Mouse (Mus musculus) adrenal gland (tissue): ENCODE results near the gene Gpx1.
"Not testable (repeated sequence)": the region's sequence is repeated elsewhere in the genome, so short reads cannot be mapped to it uniquely, and the experiment has no call there.

Experiments
- intact Hi-C: fragments of 180-260 bp; cut with DNase I; formaldehyde crosslinking; loops from one replicate; pipeline ENCODE4 v1.15.1; 2025
- long read RNA-seq, 2 experiments: library from polyadenylated mRNA; unstranded; transcript quantifications; one replicate each; pipeline ENCODE4 v2.0.0; 2020; ENCODE audit warnings: borderline replicate concordance in 1 of 2; ENCODE audit not compliant: insufficient replicate concordance in 1 of 2

Gpx1 gene
- long read RNA-seq, experiment 1, transcript Gpx1-201 (2 exons, 1,072 nt) = major isoform, 224 of 230 reads
- long read RNA-seq, experiment 1, partial matches to known transcripts = 0 of 230 reads
- long read RNA-seq, experiment 1, other reads (novel, unspliced or antisense) = 6 of 230 reads
- long read RNA-seq, experiment 2, transcript Gpx1-201 (2 exons, 1,072 nt) = major isoform, 152 of 157 reads
- long read RNA-seq, experiment 2, partial matches to known transcripts = 0 of 157 reads
- long read RNA-seq, experiment 2, other reads (novel, unspliced or antisense) = 3 of 157 reads

DNA sequence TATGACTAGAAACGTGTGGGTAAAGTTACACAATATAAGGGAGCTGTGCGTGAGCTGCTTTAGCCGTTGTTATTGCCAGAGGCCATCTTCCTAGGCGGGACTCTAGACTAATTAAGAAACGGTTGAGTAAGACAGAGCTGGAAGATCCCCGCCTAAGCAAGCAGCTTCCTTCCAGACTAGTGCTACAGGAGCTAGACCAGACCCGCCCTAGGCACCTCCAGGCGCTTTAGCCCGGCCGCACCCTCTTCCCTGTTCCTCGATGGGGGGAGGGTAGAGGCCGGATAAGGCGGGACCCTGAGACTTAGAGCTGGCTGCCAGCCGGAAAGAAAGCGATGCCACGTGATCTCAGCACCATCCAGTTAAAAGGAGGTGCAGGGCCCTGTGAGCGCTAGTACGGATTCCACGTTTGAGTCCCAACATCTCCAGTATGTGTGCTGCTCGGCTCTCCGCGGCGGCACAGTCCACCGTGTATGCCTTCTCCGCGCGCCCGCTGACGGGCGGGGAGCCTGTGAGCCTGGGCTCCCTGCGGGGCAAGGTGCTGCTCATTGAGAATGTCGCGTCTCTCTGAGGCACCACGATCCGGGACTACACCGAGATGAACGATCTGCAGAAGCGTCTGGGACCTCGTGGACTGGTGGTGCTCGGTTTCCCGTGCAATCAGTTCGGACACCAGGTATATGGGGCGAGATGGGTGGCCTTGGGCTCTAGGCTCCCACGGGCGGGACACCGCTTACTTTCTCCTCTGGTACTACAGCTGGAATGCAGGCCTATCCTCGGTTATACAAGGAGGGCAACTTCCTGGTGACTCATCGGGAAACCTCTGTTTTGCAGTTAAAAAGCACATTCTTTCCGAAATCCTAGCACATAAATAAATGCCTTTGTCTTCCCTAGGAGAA is at the start of gene Gpx1:
Gpx1 (plus strand) TSS at position 18 of the 896 bp plus-strand sequence.
- intact Hi-C loops = no loop called here

DNA sequence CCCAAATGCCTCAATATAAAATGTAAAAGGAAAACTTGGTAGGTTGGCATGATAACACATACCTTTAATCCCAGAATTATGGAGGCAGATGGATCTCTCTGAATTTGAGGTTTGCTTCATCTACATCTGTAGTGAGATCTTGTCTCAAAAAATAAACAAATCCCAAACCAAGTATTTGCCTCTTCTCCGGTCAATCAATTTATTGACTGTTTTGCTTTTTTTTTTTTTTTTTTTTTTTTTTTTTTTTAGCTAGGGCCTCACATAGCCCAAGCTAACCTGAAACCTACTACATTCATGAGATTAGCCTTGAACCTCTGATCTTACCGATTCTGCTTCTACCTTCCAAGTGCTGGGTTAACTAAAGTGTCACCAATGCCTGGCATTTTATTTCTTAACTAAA is 49.4 kb upstream of the Gpx1 start:
- intact Hi-C loops = no loop called here

DNA sequence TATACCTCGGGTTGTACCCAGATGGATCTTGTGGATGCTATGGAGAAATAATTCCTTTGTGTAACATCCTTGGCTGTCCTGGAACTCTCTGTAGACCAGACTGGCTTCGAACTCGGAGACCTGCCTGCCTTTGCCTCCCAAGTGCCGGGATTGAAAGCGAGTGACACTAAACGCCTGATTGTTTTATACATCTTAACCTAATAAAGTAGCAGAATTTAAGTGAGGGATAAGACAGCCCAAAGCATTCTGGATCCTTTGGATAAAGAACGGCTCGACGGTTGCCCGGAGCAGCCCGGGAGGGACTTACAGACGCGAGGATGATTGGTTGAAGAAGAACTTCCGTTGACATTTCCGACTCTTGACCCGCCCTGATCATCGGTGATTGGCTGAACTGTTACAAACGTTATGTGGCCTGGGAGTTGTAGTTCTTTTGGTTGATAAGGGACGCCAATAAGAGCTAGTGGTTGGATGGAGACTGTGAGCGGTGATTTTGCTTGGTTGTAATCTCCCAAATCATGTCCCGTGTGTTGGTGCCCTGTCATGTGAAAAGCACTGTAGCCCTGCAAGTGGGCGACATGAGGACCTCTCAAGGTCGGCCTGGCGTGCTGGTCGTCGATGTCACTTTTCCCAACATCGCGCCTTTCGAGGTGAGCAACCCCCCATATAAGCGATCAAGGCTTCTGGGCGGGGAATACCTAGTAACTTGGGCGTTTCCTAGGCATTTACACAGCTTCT is 48.5 kb upstream of the Gpx1 start, which contains the start of gene Nicn1:
Nicn1 (plus strand) TSS at position 414 of the 735 bp plus-strand sequence.
- intact Hi-C loops = no loop called here

DNA sequence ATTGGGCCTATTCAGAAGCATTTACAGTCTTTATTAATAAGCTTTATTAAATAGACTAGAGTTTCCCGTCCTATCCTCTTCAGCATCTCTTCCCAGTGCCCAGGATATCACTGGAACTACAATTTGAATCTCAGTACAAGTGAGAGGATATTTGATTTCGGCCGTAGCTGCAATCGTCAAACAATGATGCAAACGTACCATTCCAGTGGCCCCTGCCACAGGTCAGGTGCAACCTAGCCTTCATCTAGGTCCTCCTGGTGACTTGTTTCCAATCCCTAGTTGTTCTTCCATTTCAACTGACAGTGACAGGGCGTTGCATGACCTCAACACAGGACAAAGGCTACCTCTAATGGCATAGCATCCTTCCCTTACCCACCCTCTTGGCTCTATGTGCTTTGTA is 47.9 kb upstream of the Gpx1 start:
- intact Hi-C loops = no loop called here

DNA sequence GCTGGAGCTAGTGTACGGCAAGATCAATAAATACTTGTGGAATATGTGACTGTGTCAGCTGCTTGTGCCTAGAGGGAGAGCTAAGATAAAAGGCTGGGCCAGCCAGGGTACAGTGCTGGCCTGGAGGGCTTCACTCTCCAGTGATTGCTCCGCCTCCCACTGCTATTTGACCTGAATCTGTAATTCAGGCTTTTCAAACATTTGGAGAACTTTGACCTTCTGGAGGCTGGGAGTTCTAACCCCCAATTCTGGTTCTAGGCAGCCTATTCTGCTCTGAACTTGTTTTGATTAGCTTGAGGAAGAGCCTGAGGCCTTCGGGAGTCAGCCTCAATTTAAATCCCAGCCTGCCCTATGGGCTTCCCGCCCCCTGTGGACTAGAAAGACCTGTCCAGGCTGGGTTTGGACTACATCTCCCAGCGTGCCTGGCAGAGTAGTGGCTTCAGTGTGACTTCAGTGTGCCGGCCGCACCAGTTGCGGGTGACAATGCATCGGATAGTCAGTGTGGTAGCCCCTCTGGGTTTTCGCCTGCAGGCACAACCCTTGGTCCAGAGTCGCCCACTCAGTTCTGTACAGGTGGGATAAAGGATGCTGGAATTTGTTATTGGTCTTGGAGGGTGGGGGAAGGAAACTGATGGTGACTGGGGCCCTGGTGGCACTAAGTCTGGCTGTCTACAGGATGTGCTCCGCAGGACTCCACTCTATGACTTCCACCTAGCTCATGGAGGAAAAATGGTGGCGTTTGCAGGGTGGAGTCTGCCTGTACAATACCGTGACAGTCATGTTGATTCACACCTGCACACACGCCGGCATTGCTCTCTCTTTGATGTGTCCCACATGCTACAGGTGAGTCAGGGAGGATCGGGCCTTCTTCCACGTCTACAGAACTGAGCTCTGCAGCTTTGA is 42.0 kb upstream of the Gpx1 start, which contains the start of gene Amt:
Amt (plus strand) TSS at position 401 of the 903 bp plus-strand sequence.
- intact Hi-C loops = no loop called here

DNA sequence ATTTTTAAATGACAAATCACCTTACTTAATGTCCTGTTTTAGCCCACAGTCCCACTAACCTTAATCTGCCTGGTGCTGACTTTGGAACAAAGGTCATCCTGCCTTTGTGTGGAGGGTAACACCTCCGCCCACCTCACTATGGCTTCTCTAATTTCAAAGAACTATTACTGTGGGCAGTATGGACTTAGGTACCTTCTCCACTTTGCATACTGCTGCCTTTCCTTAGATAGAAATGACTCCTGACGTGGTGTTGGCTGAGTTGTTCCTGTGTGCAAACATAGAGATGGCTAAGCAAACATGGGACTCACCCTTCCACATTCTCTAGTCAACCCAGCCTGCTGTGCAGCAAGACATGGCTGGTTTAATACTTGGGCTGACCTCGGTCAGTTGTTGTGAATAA is 36.9 kb upstream of the Gpx1 start:
- intact Hi-C loops = no loop called here

DNA sequence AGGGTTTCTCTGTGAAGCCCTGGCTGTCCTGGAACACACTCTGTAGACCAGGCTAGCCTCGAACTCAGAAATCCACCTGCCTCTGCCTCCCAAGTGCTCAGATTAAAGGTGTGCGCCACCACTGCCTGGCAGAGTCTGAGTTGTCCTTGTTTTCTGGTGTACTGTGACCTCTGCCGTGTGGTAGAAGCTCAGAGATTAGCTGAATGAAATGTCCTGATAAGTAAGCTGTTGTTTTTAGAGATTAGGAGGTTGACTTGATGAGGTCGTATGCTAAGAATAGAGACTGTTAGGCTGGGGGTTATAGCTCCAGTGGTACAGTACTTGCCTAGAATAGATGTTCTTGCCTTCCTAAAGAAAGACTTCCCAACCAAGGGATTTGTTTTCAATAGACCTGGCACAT is 34.0 kb upstream of the Gpx1 start:
- intact Hi-C loops = loop anchor here (5.0 kb wide), 1 partner anchor 38 kb away; no protein-coding TSS in a partner anchor

DNA sequence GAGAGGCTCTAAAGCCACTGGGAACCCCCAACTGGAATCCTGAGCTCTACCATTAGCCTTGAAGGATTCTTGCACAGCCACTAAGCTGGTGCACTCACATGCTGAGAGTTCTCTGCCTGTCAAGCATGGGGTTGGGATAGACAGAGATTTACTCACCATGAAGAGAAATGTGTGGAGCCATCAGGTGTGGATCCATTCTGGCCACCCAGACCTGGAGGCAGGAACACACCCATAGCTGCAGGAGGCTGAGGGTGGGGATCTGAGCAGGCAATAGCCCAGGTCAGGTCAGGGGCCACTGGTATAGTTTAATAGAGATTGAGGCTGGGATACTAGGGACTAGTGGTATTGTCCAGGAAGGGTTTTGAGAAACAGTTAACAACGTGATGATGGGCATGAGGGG is 33.5 kb upstream of the Gpx1 start:
- intact Hi-C loops = loop anchor here (5.0 kb wide), 1 partner anchor 37 kb away; no protein-coding TSS in a partner anchor

DNA sequence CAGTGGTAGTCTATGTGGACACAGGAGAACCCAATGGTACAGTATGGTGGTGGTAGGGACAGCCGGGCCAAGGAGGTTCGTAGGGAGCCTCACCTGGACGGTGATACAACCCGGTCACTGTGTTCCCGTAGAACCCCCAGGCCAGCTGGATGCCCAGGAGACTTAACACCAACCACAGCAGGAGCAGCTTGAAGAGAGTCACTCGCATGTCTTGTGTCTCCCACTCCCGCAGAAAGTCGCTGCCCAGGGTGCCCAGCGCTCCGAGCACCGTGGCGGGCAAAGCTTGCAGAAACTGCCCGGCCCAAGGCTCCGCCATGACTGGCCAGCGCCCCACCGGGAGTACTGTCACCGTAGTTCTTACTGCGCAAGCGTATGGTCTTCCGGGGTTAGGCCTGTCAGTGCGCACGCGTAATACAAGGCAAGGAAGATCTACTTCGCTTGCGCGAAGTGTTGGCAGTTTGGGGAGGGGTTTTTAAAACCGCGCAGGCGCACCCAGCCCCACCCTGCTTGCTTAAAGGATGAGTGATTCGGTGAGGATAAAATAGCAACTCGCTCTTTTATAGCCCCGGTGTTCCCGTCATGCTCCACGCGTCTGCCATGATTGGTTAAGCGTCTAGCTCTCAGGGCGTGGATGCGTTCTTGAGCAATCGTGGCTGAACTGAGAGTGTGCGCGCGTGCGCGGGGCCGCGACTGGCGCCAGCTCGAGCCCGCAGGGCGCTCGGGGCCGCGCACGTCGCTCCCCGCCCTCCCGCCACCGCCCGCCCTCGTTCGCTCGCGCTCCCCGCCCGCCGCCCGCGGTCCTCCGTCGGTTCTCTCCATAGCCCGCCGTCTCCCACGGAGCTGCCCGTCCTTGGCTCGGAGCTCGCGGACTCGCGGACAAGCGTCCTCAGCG is 32.8 kb upstream of the Gpx1 start, which contains the start of the genes Rhoa and Tcta:
Rhoa (plus strand) TSS at position 501 of the 892 bp plus-strand sequence.
Tcta (minus strand) TSS at position 532 of the 892 bp plus-strand sequence.
- intact Hi-C loops = loop anchor here (5.0 kb wide), 1 partner anchor 36 kb away; no protein-coding TSS in a partner anchor

DNA sequence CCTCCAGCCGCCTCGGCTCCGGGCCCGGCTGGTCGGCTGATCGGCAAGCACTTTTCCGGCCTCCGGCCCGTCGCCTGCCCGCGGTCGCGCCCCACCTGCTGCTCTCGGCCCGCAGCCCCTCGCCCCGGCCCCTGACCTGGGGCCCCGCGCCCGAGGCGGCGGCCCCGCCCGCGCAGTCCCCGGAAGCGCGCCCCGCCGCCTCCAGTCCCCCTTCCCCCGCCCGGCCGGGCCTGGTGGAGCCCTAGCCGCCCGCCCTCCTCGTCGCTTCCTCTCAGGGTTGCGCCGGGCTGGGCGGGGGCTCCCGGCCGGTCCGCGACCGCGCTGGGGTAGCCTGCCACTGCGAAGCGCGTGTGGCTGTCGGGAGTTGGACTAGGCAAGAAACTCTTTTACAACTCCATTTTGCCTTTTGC is 32.1 kb upstream of the Gpx1 start:
- intact Hi-C loops = loop anchor here (5.0 kb wide), 1 partner anchor 36 kb away; no protein-coding TSS in a partner anchor

DNA sequence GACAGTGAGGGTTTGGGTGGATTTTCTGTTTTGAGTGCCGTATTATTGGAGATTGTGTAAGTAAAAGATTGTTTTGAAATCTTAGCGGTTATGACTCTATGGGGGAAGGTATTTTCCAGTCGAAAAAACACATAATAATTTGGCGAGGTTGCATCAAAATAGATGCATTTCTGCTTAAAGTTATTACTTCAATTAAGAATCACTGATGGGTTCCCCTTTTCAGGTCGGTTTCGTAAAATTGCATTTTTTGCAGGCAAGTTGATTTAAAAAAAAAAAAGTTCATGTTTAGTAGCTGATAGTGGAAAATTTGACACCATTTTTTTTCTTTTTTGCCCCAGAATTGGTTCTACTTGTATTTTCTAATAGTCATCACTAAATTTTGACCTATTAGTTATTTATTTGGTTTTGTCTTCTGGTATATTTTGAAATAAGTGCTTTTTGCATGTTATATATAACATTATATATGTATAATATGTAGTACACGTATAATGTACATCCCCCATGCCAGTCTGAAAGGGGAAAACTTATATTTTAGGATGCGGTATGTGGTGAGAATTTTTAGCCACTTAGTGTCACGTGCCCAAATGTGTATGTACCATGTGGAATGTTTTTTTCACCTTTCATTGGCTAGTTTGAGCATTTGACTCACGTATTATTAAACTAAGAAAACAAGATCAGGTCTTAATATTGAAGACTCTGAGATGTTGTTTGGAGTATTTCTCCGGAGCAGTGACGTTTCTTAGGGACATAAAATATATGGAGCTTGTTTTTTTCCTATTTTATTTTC is 31.5 kb upstream of the Gpx1 start:
- intact Hi-C loops = loop anchor here (5.0 kb wide), 1 partner anchor 35 kb away; no protein-coding TSS in a partner anchor

DNA sequence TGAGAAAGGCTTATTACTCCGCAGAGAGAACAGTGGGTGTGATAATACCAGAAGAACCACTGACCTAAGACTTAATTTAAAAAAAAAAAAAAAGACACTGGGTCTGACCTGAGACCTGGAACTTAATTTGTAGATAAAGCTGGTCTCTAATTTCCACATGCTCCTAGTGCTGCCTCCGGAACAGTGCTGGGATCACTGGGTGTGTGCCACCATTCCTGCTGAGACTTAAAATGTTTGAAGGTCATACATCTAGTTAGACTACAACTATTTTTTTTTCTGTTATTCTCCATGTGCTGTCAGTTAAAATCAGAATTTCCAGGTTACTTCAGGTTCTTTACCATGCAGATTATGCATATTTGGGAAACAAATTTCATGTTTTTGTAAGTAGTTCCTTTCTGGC is 30.6 kb upstream of the Gpx1 start:
- intact Hi-C loops = loop anchor here (5.0 kb wide), 1 partner anchor 34 kb away; no protein-coding TSS in a partner anchor

DNA sequence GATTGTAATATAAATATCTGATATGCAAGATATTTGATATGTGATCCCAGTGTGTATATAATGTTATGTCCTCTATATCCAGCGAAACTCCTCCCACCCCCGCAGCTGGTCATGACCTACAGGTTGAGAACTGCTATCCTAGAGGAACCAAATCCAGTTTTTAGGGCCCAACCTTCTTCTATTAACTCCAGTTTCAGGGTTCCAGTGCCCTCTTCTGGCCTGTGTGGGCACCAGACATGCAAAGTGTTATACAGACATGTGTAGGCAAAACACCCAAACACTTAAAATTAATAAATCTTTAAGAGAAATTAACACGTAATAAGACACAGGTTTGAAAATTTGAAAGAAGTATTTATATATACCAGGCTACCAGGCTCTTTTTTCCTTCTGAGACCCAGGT is 21.1 kb upstream of the Gpx1 start:
- intact Hi-C loops = no loop called here

DNA sequence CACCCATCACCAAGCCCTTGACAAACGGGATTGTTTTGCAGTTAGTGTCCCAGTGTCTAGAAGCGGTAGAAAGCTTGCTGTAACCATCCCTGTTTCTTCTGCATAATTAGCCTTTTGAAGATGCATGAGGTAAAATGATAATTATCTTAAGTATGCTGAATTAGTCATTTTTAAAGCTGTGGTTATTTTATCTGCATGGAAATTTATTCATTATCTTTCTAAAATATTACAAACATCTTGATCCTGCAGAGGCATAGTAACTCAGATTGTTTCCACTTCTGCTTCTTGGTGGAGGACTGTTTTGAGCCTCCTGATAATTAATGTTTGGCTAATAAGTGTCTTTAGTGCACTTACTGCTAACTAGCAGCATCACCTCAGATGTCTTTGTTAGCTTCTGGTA is 20.2 kb upstream of the Gpx1 start:
- intact Hi-C loops = no loop called here

DNA sequence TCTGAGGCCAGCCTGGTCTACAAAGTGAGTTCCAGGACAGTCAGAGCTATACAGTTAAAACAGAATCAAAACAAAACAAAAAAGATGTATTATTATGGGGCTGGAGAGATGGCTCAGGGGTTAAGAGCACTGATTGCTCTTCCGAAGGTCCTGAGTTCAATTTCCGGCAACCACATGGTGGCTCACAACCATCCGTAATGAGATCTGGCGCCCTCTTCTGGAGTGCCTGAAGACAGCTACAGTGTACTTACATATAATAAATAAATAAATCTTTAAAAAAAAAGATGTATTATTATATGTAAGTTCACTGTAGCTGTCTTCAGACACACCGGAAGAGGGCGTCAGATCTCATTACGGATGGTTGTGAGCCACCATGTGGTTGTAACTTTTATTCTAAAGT is 16.6 kb upstream of the Gpx1 start:
- intact Hi-C loops = not testable (repeated sequence)

DNA sequence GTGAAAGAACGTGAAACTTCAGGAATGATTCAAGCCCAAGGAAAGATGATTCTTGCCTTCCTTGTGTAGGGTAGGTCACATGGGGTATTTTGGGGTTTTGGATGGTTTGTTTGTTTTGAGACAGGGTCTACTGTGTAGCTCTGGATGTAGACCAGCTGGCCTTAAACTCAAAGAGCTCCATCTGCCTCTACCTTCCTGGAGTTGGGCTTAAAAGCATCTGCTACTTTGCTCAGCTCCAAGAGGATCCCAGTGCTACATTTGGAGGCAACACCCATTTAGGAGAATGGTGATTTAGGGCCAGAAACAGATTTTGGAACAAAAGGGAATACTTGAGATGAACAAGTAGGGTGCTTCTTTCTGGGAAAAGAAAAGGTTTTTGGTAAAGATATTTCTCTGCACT is 13.9 kb upstream of the Gpx1 start:
- intact Hi-C loops = no loop called here

DNA sequence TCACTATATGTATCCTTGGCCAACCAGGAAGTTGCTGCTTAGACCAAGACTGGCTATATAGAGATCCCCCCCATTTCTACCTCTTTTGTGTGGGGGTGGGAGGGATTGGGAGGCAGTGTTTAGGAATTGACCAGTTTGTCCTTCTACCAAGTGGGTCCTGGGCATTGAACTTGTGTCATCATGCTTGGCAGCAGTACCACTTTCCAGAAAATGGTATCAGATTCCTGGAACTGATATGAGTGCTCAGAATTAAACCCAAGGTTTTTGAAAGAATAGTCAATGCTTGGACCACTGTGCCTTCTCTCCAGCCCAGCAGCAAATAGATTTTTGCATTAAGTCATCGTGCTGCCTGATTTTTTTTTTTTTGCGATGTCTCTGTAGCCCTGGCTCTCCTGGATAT is 12.9 kb upstream of the Gpx1 start:
- intact Hi-C loops = no loop called here

DNA sequence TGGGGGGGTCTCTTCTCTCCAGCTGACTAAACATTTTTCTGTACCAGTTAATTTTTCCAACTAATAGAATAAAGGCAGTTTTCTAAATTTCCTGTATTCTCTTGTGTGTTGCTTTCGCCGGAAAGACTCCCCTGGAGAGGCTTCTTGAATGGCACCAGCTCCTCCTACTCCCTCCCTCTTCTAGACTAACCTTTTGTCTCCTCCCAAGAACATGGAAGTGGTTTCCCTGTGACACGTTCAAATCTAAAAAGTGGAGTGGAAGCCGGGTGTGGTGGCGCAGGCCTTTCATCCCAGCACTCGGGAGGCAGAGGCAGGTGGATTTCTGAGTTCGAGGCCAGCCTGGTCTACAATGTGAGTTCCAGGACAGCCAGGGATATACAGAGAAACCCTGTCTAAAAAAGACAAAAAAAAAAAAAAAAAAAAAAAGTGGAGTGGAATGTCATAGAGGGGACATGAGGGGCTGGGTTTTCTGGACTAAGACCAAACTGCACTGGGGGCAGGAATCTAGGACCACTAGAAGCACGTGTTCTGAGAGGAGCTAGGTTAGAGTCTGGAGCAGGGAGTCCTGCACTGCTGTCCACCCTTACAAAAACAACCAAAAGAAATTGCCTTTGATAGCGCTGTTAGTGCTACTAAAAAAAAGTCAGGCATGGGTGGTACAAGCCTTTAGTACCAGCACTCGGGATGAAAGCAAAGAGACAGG is 704 bp upstream of the Gpx1 start:
- intact Hi-C loops = no loop called here
